Mouse (Mus musculus): ENCODE results near the gene Polg2.

Gene Polg2

DNA sequence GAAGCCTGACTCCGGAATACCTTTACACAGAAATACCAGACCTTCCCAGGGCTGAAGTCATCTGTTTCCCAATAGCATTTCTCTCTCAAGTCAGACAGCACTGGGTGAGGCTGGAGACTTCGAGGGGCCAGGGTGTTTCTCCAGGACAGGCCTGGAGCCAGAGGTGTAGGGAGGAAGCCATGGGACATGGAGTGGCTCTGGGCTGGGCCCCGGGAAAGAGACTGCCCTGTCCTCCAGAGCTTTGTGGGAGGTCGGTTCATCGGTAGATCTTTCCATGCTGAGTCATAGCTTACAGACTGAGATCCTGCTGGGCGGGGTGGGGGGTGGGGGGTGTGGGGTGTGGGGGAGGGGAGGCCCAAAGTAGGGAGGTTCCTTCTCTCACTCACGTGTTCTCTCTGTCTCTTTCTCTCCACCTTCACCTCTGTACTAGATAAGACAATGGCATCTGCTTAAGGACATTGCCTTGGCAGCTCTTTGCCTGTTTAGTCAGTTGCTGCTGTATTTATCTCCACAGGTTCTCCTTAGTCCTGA, 56.4 kb downstream of the Polg2 start:
- no peak for DNase-seq

DNA sequence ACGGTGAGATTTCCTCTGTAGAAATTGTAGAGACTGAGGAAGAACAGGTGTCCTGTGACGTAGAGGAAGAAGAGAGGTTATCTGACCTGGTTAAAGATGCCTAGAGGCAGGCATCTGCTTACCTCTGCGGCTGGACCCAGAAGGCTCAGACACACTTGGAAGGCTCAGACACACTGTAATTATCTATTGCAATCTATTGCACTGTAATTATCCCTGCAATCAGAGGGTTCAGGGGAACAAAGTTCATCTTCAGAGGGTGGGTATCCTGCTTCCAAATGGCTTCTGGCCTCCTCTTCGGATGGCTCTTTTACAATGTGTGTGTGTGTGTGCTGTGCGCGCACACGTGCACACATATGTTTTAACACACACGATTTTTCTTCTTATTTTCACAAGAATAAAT, 59.0 kb downstream of the Polg2 start:
- DNase-seq, result no peak

All from right cerebral cortex, postnatal 4 days (tissue).